Mouse (Mus musculus) intestine, postnatal 0 days (tissue): ENCODE data around the gene Rab33b. TPM values are rescaled to one million over a fixed set of nuclear protein-coding genes. Genes with fewer than 3 reads are reported as not detected.

Experiments
- ATAC-seq: fragments of 200-750 bp; cut with Nextera tagmentation; 2 replicates; pipeline ENCODE4 v1.8.0; 2017; ENCODE audit warnings: mild to moderate bottlenecking, moderate TSS enrichment, moderate library complexity
- H3K27ac ChIP-seq: fragments of 300-500 bp; sonication (generic); 2 replicates; pipeline ENCODE4 v1.5.1; 2014; ENCODE audit warnings: mild to moderate bottlenecking, low read depth, low read length, moderate library complexity
- H3K27me3 ChIP-seq: fragments of 300-500 bp; sonication (generic); replicated peaks from 2 replicates; pipeline ENCODE4 v1.6.1; 2014; ENCODE audit warnings: low read length, mixed read lengths; ENCODE audit not compliant: control insufficient read depth, insufficient read depth
- H3K36me3 ChIP-seq: fragments of 300-500 bp; sonication (generic); 2 replicates; pipeline ENCODE4 v1.6.1; 2014; ENCODE audit warnings: mild to moderate bottlenecking, moderate library complexity; ENCODE audit not compliant: control insufficient read depth, insufficient read depth
- H3K4me1 ChIP-seq: fragments of 300-500 bp; sonication (generic); replicated peaks from 2 replicates; pipeline ENCODE4 v1.6.1; 2014; ENCODE audit warnings: antibody characterized with exemption, low read length, mixed read lengths; ENCODE audit not compliant: control insufficient read depth, insufficient read depth
- H3K4me2 ChIP-seq: fragments of 300-500 bp; sonication (generic); replicated peaks from 2 replicates; pipeline ENCODE4 v1.6.1; 2014; ENCODE audit warnings: low read depth, mild to moderate bottlenecking, moderate library complexity
- H3K4me3 ChIP-seq: fragments of 300-500 bp; sonication (generic); 2 replicates; pipeline ENCODE4 v1.5.1; 2014; ENCODE audit warnings: low read depth, low read length
- H3K9ac ChIP-seq: fragments of 300-500 bp; sonication (generic); 2 replicates; pipeline ENCODE4 v1.6.1; 2014; ENCODE audit warnings: mild to moderate bottlenecking, low read depth, low read length
- H3K9me3 ChIP-seq: fragments of 300-500 bp; sonication (generic); 2 replicates; pipeline ENCODE4 v1.6.1; 2016; ENCODE audit warnings: mixed run types; ENCODE audit not compliant: control insufficient read depth
- CTCF ChIP-seq: sonication (generic); IDR thresholded peaks from 2 replicates; pipeline ENCODE4 v1.5.1; 2016; ENCODE audit warnings: low read depth, mild to moderate bottlenecking, control low read depth, antibody characterized with exemption, moderate library complexity
- WGBS: fragments of 180-500 bp; shearing (Covaris S2); extraction: QIAGEN DNeasy Blood & Tissue Kit; methylation state at CpG from one replicate; pipeline ENCODE4 v1.1.7; 2014; 5-methylcytosine and 5-hydroxymethylcytosine counted together
- polyA plus RNA-seq: library from polyadenylated mRNA; unstranded; fragments of >200 nt; fragmentation: Nextera tagmentation; extraction: Ambion mirVana; gene quantifications from 2 replicates; pipeline ENCODE4 v1.2.1, GENCODE M21; 2015

Gene Rab33b
- polyA plus RNA-seq, 1 experiment from 2014 or later: 16.3 TPM

- peaks cover 8% of the 10 kb centered on the region for H3K4me1 ChIP-seq
- H3K27me3 ChIP-seq: no peaks in the 10 kb centered on the region
- 0 out of 2 replicates have a peak overlapping the region, but pooled peaks have one; percentile 11 for H3K9ac ChIP-seq
- peak overlapping the region; percentile 94 for H3K27ac ChIP-seq
- 39% methylated on average over 13 of the region's 13 CpGs for WGBS
- H3K36me3 ChIP-seq: peaks cover 48% of the 10 kb centered on the region
- TF ChIP-seq CTCF: no peak
- H3K4me3 ChIP-seq: no peak overlapping the region
- ATAC-seq: no peak; the same call in 1 of the 2 replicates
- peak overlapping the region; percentile 46 for H3K4me2 ChIP-seq
- H3K9me3 ChIP-seq: no peaks in the 10 kb centered on the region
Measured at GRCm38 (mm10) chr3:51531473-51532281, 48.0 kb downstream of the Rab33b start.

- TF ChIP-seq CTCF: no peak
- Histone ChIP-seq H3K4me2 (peak overlapping the region; percentile 46), H3K9me3 (no peaks in the 10 kb centered on the region), H3K4me3 (no peak overlapping the region), H3K4me1 (peaks cover 8% of the 10 kb centered on the region), H3K9ac (0 out of 2 replicates have a peak overlapping the region, but pooled peaks have one; percentile 11), H3K27ac (peak overlapping the region; percentile 94), H3K36me3 (peaks cover 46% of the 10 kb centered on the region), H3K27me3 (no peaks in the 10 kb centered on the region)
- WGBS: 24% methylated on average over 5 of the region's 5 CpGs
- peak; percentile 90 for ATAC-seq
Measured at GRCm38 (mm10) chr3:51532282-51532620, 48.5 kb downstream of the Rab33b start.

GRCm38 (mm10) chr3:51533573-51533972 lies 49.9 kb downstream of the Rab33b start:
- Histone ChIP-seq H3K9me3 (no peaks in the 10 kb centered on the region), H3K27ac (no peak overlapping the region), H3K4me3 (no peak overlapping the region), H3K9ac (no peak overlapping the region), H3K36me3 (peaks cover 51% of the 10 kb centered on the region), H3K4me1 (peaks cover 8% of the 10 kb centered on the region), H3K4me2 (no peak overlapping the region), H3K27me3 (no peaks in the 10 kb centered on the region)
- ATAC-seq: no peak
- WGBS: 76% methylated on average over 5 of the region's 5 CpGs
- no peak for TF ChIP-seq CTCF

DNA sequence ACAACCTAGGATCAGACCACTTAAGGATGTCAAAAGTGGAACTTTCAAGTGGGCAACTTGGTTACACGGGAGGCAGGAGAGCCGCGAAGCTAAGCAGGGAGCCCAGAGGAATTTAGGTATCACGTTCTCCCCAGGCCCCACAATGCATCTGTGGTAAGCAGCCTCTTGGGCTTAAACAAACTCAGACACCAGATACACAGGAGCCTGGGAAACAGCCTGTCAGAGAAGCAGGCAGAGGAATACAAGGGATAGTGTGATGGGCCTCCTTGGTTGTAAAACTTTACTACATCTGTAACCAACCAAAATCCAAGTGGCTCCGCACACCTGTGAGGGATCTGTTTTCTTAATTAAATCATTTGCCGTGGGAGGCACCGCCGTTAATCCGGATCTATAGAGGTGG lies 50.3 kb downstream of the Rab33b start:
- 65% methylated on average over 9 of the region's 9 CpGs for WGBS
- H3K27ac ChIP-seq: no peak overlapping the region
- no peak overlapping the region for H3K4me3 ChIP-seq
- no peaks in the 10 kb centered on the region for H3K9me3 ChIP-seq
- H3K4me1 ChIP-seq: peaks cover 8% of the 10 kb centered on the region
- no peaks in the 10 kb centered on the region for H3K27me3 ChIP-seq
- no peak for TF ChIP-seq CTCF
- H3K36me3 ChIP-seq: peaks cover 48% of the 10 kb centered on the region
- ATAC-seq: no peak
- no peak overlapping the region for H3K4me2 ChIP-seq
- H3K9ac ChIP-seq: no peak overlapping the region

DNA sequence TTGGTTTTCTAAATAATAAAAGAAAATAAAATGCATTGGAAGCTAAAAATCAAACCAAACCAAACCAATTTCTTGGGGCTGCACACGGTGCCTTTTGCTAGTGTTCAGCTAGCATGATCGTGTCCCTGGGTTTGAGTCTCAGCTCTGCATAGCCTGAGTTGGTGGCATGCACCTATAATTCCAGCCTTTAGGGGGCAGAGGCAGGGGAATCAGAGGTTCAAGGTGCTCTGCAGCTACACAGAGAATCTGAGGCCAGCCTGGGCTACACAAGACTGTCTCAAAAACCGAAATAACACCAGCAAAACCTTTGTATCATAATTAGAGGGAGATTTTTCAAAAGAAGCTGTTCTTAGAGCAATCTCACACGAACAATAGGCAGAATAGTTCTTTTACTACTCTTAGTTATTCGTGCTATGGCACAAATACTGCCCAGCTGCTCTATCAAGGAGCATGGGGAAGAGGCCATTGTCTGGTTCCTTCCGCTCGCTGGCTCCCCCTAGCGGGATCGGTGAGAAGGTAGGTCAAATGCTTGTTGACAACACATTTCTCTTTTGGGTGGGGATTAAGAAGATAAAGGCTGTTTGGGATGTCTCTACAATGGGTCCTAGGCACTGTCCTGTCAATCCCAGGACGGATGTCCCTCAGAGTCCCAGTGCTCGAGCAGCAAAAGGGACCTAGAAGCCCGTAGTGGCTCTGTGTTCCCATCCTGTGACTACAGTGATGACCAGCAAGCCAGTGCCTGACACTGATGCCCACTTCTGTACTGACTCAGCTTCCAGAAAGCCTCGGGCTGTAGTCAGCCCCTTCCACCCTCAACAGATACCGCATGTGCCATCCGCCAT lies 56.1 kb downstream of the Rab33b start:
- peak; percentile 88 for TF ChIP-seq CTCF
- H3K27me3 ChIP-seq: no peaks in the 10 kb centered on the region
- H3K4me1 ChIP-seq: no peaks in the 10 kb centered on the region
- no peaks in the 10 kb centered on the region for H3K9me3 ChIP-seq
- peak; percentile 76 for ATAC-seq
- WGBS: 55% methylated on average over 15 of the region's 15 CpGs
- no peak overlapping the region for H3K27ac ChIP-seq
- no peak overlapping the region for H3K4me3 ChIP-seq
- H3K9ac ChIP-seq: no peak overlapping the region
- H3K36me3 ChIP-seq: peaks cover 51% of the 10 kb centered on the region
- no peak overlapping the region for H3K4me2 ChIP-seq

GRCm38 (mm10) chr3:51540659-51541058 lies 56.9 kb downstream of the Rab33b start:
- ATAC-seq: no peak
- 95% methylated on average over 9 of the region's 9 CpGs for WGBS
- peaks cover 43% of the 10 kb centered on the region for H3K36me3 ChIP-seq

More at GRCm38 (mm10) chr3:51540659-51541058, 56.9 kb downstream of the Rab33b start:
- TF ChIP-seq CTCF: no peak
- H3K4me1 ChIP-seq: no peaks in the 10 kb centered on the region
- no peaks in the 10 kb centered on the region for H3K9me3 ChIP-seq
- H3K27ac ChIP-seq: no peak overlapping the region
- no peak overlapping the region for H3K4me3 ChIP-seq
- H3K9ac ChIP-seq: no peak overlapping the region
- no peak overlapping the region for H3K4me2 ChIP-seq
- H3K27me3 ChIP-seq: no peaks in the 10 kb centered on the region
